Mouse (Mus musculus) ES-Bruce4 (cell line): ENCODE data around the gene Isca1.

Source experiments
- CTCF ChIP-seq: IDR thresholded peaks from one replicate; pipeline ENCODE4 v1.8.1; 2011; ENCODE audit warnings: low read depth, low read length
- EP300 ChIP-seq: IDR thresholded peaks from 2 replicates; pipeline ENCODE4 v1.6.1; 2011; ENCODE audit warnings: low read depth, low read length; ENCODE audit not compliant: insufficient read depth
- POLR2A ChIP-seq: IDR thresholded peaks from one replicate; pipeline ENCODE4 v1.8.1; 2011; ENCODE audit warnings: low read length; ENCODE audit not compliant: insufficient read depth

DNA sequence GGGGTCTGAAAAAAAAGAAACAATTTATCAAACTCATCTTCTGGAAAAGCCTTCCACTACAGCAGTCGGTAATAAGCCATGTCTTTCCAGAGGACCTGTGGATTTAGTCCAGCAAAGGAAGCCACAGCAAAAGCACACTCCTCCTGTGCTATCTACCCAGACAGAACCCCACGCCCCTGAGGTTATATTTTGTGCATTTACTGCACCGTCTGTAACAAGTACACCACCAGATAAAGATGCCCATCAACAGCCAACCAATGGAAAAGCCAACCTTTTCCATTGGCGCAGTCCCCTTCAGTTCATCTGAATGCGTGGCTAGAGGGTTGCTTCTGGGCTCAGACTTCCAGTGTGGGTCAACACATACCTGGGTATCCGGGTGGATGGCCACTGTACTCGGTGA lies 6.8 kb downstream of the Isca1 start:
- TF ChIP-seq POLR2A = no peak
- TF ChIP-seq EP300 = no peak
- no peak for TF ChIP-seq CTCF
